Mouse (Mus musculus) forebrain, embryonic 10.5 days (tissue): Measurements from ENCODE around the gene Ntsr1. TPM values are rescaled to one million over a fixed set of nuclear protein-coding genes. Genes with fewer than 3 reads are reported as not detected.

Experiments used
- DNase-seq: peaks from one replicate; pipeline ENCODE4 v3.0.0-alpha.2; 2017; ENCODE audit warnings: low spot score; ENCODE audit errors: extremely low spot score
- H3K27ac ChIP-seq: fragments of 300-500 bp; sonication (generic); 2 replicates; pipeline ENCODE4 v1.5.1; 2016; ENCODE audit warnings: mild to moderate bottlenecking
- H3K27me3 ChIP-seq: fragments of 300-500 bp; sonication (generic); 2 replicates; pipeline ENCODE4 v1.6.1; 2016; ENCODE audit warnings: mild to moderate bottlenecking; ENCODE audit not compliant: poor library complexity, severe bottlenecking
- H3K36me3 ChIP-seq: fragments of 300-500 bp; sonication (generic); replicated peaks from 2 replicates; pipeline ENCODE4 v1.6.1; 2016; ENCODE audit warnings: mild to moderate bottlenecking, moderate library complexity
- H3K4me1 ChIP-seq: fragments of 300-500 bp; sonication (generic); 2 replicates; pipeline ENCODE4 v1.6.1; 2016
- H3K4me3 ChIP-seq: fragments of 300-500 bp; sonication (generic); 2 replicates; pipeline ENCODE4 v1.5.1; 2016; ENCODE audit warnings: mild to moderate bottlenecking, moderate library complexity
- H3K9me3 ChIP-seq: fragments of 300-500 bp; sonication (generic); 2 replicates; pipeline ENCODE4 v1.6.1; 2016; ENCODE audit warnings: mild to moderate bottlenecking, moderate library complexity
- WGBS: fragments of 180-500 bp; shearing (Covaris S2); methylation state at CpG from one replicate; pipeline ENCODE4 v1.1.7; 2016; 5-methylcytosine and 5-hydroxymethylcytosine counted together
- polyA plus RNA-seq: library from polyadenylated mRNA; unstranded; fragments of >200 nt; fragmentation: Nextera tagmentation; extraction: Ambion mirVana; gene quantifications from 2 replicates; pipeline ENCODE4 v1.2.1, GENCODE M21; 2016

The Ntsr1 gene
- polyA plus RNA-seq, 1 experiment from 2014 or later: not detected

GRCm38 (mm10) chr2:180543675-180544074 lies 43.9 kb downstream of the Ntsr1 start:
- peaks cover 29% of the 10 kb centered on the region for H3K4me1 ChIP-seq
- 0 out of 2 replicates have a peak, but pooled peaks cover 2% of the 10 kb centered on the region for H3K27me3 ChIP-seq
- no peak for DNase-seq
- H3K27ac ChIP-seq: no peak overlapping the region
- no peak overlapping the region for H3K4me3 ChIP-seq
- WGBS: 87% methylated on average over 2 of the region's 2 CpGs
- no peaks in the 10 kb centered on the region; the same call in 1 of the 2 replicates for H3K9me3 ChIP-seq
- no peaks in the 10 kb centered on the region for H3K36me3 ChIP-seq

- Histone ChIP-seq H3K4me3 (no peak overlapping the region), H3K9me3 (no peaks in the 10 kb centered on the region; the same call in 1 of the 2 replicates), H3K27ac (no peak overlapping the region), H3K36me3 (no peaks in the 10 kb centered on the region), H3K27me3 (no peaks in the 10 kb centered on the region; the same call in 1 of the 2 replicates), H3K4me1 (peaks cover 29% of the 10 kb centered on the region)
- 89% methylated on average over 18 of the region's 18 CpGs for WGBS
- DNase-seq: no peak
These were observed 45.3 kb downstream of the Ntsr1 start for GRCm38 (mm10) chr2:180545046-180545445.

DNA sequence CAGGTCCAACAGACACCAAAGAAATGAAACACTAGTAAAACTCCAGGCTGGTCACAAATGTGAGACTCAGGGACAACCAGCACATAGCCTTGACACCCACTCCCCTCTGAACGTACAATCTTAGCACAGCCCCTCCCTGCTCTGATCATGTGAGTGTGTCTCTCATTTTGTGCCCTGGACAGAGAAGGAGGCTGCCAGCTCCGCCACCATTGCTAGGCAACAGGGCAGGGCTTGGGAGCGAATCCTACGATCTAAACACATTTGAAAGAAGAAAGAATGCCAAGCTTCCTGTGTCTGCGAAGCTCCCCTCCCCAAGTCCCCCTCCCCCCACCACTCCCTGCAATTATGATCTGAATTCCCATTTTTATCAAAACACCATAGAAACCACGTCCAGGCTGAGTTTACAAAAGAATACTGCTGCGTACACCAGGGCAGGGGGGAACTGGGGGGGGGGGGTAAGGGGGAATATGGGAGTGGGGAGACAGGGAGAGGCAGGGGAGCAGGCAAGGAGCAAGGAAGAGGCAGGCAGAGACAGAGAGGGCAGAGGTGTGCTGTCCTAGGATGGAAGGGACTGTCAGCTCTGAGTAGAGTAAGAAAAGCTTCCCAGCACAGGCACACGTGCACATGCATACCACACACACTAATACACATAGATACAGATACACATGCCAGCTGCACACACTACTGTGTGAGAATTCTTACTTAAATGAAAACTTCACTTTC lies 47.8 kb downstream of the Ntsr1 start:
- Histone ChIP-seq H3K27ac (peak overlapping the region; percentile 76), H3K9me3 (no peaks in the 10 kb centered on the region; the same call in 1 of the 2 replicates), H3K36me3 (no peaks in the 10 kb centered on the region), H3K27me3 (no peaks in the 10 kb centered on the region; the same call in 1 of the 2 replicates), H3K4me3 (peak overlapping the region; percentile 18; the same call in 1 of the 2 replicates), H3K4me1 (peaks cover 27% of the 10 kb centered on the region)
- no peak for DNase-seq
- WGBS: 40% methylated on average over 8 of the region's 8 CpGs

- no peak for DNase-seq
- Histone ChIP-seq H3K27me3 (no peaks in the 10 kb centered on the region; the same call in 1 of the 2 replicates), H3K4me3 (no peak overlapping the region), H3K27ac (no peak overlapping the region), H3K4me1 (peaks cover 16% of the 10 kb centered on the region), H3K36me3 (no peaks in the 10 kb centered on the region), H3K9me3 (no peaks in the 10 kb centered on the region)
- 89% methylated on average over 3 of the region's 3 CpGs for WGBS
These were observed 52.6 kb downstream of the Ntsr1 start for GRCm38 (mm10) chr2:180552340-180552739.

GRCm38 (mm10) chr2:180555219-180555618 lies 55.4 kb downstream of the Ntsr1 start:
- no peak overlapping the region for H3K4me3 ChIP-seq

GRCm38 (mm10) chr2:180556470-180556869 lies 56.7 kb downstream of the Ntsr1 start:
- H3K4me1 ChIP-seq: peaks cover 4% of the 10 kb centered on the region; the same call in 1 of the 2 replicates
- WGBS: 83% methylated on average over 3 of the region's 3 CpGs
- peaks cover 4% of the 10 kb centered on the region; the same call in 1 of the 2 replicates for H3K9me3 ChIP-seq
- 0 out of 2 replicates have a peak, but pooled peaks cover 5% of the 10 kb centered on the region for H3K27me3 ChIP-seq
- no peak for DNase-seq
- no peaks in the 10 kb centered on the region for H3K36me3 ChIP-seq
- H3K27ac ChIP-seq: no peak overlapping the region
- H3K4me3 ChIP-seq: no peak overlapping the region

More at GRCm38 (mm10) chr2:180555219-180555618, 55.4 kb downstream of the Ntsr1 start:
- peaks cover 4% of the 10 kb centered on the region; the same call in 1 of the 2 replicates for H3K4me1 ChIP-seq
- H3K27ac ChIP-seq: no peak overlapping the region
- no peaks in the 10 kb centered on the region for H3K36me3 ChIP-seq
- 60% methylated on average over 3 of the region's 3 CpGs for WGBS
- no peaks in the 10 kb centered on the region; the same call in 1 of the 2 replicates for H3K27me3 ChIP-seq
- peaks cover 3% of the 10 kb centered on the region; the same call in 1 of the 2 replicates for H3K9me3 ChIP-seq
- DNase-seq: no peak

- Histone ChIP-seq H3K4me3 (no peak overlapping the region), H3K9me3 (peaks cover 4% of the 10 kb centered on the region; the same call in 1 of the 2 replicates), H3K4me1 (0 out of 2 replicates have a peak, but pooled peaks cover 3% of the 10 kb centered on the region), H3K27ac (no peak overlapping the region), H3K36me3 (no peaks in the 10 kb centered on the region), H3K27me3 (peaks cover 14% of the 10 kb centered on the region; the same call in 1 of the 2 replicates)
- 53% methylated on average over 5 of the region's 5 CpGs for WGBS
- no peak for DNase-seq
These were observed 60.5 kb downstream of the Ntsr1 start for GRCm38 (mm10) chr2:180560245-180560644.

DNA sequence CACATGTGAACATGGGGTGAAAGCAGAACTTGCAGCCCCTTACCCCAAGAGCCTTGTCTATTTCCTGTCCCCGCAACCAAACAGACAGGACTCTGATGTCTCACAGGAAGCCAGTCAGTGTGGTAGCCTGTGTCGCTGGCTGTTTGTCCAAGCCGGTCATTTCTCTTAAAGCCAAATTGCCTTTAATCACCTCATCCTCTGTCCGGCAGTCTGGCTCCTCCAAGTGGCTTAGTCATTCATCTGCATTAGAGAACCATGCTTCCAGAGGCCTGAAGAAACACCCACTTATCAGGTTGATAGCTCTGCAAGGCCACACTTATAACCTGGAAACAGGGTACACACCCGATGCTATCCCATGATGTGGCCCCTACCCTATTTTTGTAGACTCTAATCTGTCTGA lies 62.4 kb downstream of the Ntsr1 start:
- Histone ChIP-seq H3K27me3 (peaks cover 14% of the 10 kb centered on the region; the same call in 1 of the 2 replicates), H3K36me3 (no peaks in the 10 kb centered on the region), H3K4me1 (0 out of 2 replicates have a peak, but pooled peaks cover 3% of the 10 kb centered on the region), H3K9me3 (peaks cover 4% of the 10 kb centered on the region; the same call in 1 of the 2 replicates), H3K27ac (no peak overlapping the region), H3K4me3 (no peak overlapping the region)
- 69% methylated on average over 5 of the region's 5 CpGs for WGBS
- no peak for DNase-seq

GRCm38 (mm10) chr2:180563296-180563695 lies 63.5 kb downstream of the Ntsr1 start:
- Histone ChIP-seq H3K27me3 (peaks cover 14% of the 10 kb centered on the region; the same call in 1 of the 2 replicates), H3K9me3 (peaks cover 4% of the 10 kb centered on the region; the same call in 1 of the 2 replicates), H3K27ac (no peak overlapping the region), H3K4me1 (0 out of 2 replicates have a peak, but pooled peaks cover 3% of the 10 kb centered on the region), H3K4me3 (no peak overlapping the region), H3K36me3 (no peaks in the 10 kb centered on the region)
- DNase-seq: no peak
- 69% methylated on average over 6 of the region's 6 CpGs for WGBS

DNA sequence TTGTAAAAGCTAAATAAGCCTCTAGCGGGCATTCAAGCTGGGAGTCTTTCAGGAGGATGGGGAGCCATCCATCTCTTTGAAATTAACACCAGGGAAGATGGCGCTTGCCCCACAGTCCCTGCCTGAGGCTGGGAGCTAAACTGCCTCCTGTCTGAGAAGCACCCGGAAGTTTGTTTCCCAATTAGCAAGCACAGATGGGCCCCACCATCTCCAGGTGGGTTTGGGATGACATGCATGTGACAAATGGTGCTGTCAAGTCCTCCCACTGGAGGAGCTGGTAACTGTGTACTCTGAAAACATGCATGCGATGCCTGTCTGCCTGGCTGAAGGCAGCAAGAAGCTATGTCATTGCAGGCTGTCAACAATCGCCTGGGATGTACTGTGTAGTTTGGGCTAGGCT lies 64.1 kb downstream of the Ntsr1 start:
- Histone ChIP-seq H3K27me3 (peaks cover 14% of the 10 kb centered on the region; the same call in 1 of the 2 replicates), H3K36me3 (no peaks in the 10 kb centered on the region), H3K9me3 (peaks cover 4% of the 10 kb centered on the region; the same call in 1 of the 2 replicates), H3K27ac (no peak overlapping the region), H3K4me1 (peaks cover 5% of the 10 kb centered on the region; the same call in 1 of the 2 replicates), H3K4me3 (no peak overlapping the region)
- WGBS: 49% methylated on average over 5 of the region's 5 CpGs
- DNase-seq: no peak

- Histone ChIP-seq H3K36me3 (no peaks in the 10 kb centered on the region), H3K4me3 (no peak overlapping the region), H3K4me1 (peaks cover 13% of the 10 kb centered on the region; the same call in 1 of the 2 replicates), H3K27me3 (peaks cover 10% of the 10 kb centered on the region; the same call in 1 of the 2 replicates), H3K27ac (no peak overlapping the region), H3K9me3 (no peaks in the 10 kb centered on the region)
- WGBS: 39% methylated on average over 13 of the region's 13 CpGs
- peak; percentile 71 for DNase-seq
These were observed 66.6 kb downstream of the Ntsr1 start for GRCm38 (mm10) chr2:180566240-180566913.

DNA sequence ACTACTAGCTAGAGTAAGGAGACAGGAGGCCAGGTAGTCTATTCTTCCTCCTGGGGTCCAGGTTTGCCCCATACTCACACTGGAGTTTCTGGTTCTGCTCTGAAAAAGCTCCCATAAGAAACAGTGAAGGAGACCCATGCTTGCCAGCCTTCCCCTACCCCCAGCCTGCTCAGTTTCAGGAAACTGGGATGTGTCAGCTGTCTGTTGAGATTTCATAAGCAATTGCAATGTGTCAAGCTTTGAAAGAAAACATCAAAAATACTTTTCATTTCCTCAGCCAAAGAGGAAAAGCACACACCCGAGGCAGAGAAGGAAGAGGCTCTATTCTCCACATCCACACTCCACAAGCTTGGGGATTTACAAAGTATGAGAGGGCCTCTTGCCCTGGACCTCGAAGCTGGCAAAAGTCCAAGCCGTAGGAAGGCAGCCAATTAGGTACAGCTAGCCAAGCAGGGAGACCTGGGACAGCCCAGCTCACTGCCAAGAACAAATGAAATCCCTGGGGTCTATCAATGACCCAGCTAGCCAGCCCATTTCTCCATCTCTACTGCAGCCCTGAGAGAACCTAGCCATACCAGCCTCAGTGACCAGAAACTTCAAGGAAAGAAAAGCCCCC lies 69.4 kb downstream of the Ntsr1 start:
- H3K27ac ChIP-seq: no peak overlapping the region
- H3K27me3 ChIP-seq: no peaks in the 10 kb centered on the region
- H3K4me3 ChIP-seq: no peak overlapping the region
- H3K4me1 ChIP-seq: peaks cover 12% of the 10 kb centered on the region
- no peak for DNase-seq
- WGBS: 71% methylated on average over 3 of the region's 3 CpGs
- no peaks in the 10 kb centered on the region for H3K36me3 ChIP-seq
- no peaks in the 10 kb centered on the region for H3K9me3 ChIP-seq
